Mouse (Mus musculus) embryonic fibroblast, embryonic 13.5 days (primary cell): ENCODE results near the gene Prodh2. TPM values are rescaled to one million over a fixed set of nuclear protein-coding genes. Genes with fewer than 3 reads are reported as not detected.

Experiments
- H3K27ac ChIP-seq: 2 replicates; pipeline ENCODE4 v1.5.1; 2012; ENCODE audit warnings: low read length, control low read depth, inconsistent platforms; ENCODE audit not compliant: insufficient read depth
- H3K4me1 ChIP-seq: 2 replicates; pipeline ENCODE4 v1.6.1; 2011; ENCODE audit warnings: low read length; ENCODE audit not compliant: control insufficient read depth, insufficient read depth
- H3K4me3 ChIP-seq: 2 replicates; pipeline ENCODE4 v1.5.1; 2011; ENCODE audit warnings: mild to moderate bottlenecking, control low read depth, low read length; ENCODE audit not compliant: insufficient read depth
- CTCF ChIP-seq: IDR thresholded peaks from 2 replicates; pipeline ENCODE4 v1.5.1; 2011; ENCODE audit warnings: mild to moderate bottlenecking, control low read depth, low read length, moderate library complexity, borderline replicate concordance; ENCODE audit not compliant: insufficient read depth
- POLR2A ChIP-seq: IDR thresholded peaks from 2 replicates; pipeline ENCODE4 v1.6.1; 2011; ENCODE audit warnings: low read depth, mild to moderate bottlenecking, control low read depth, low read length, moderate library complexity
- polyA plus RNA-seq: library from polyadenylated mRNA; stranded (reverse); fragments of >200 nt; gene quantifications from 2 replicates; pipeline ENCODE4 v1.2.4, GENCODE M21; 2011; ENCODE audit warnings: low read depth; ENCODE audit not compliant: missing spikeins, insufficient read length

Gene Prodh2
- polyA plus RNA-seq, 1 experiment = not detected

DNA sequence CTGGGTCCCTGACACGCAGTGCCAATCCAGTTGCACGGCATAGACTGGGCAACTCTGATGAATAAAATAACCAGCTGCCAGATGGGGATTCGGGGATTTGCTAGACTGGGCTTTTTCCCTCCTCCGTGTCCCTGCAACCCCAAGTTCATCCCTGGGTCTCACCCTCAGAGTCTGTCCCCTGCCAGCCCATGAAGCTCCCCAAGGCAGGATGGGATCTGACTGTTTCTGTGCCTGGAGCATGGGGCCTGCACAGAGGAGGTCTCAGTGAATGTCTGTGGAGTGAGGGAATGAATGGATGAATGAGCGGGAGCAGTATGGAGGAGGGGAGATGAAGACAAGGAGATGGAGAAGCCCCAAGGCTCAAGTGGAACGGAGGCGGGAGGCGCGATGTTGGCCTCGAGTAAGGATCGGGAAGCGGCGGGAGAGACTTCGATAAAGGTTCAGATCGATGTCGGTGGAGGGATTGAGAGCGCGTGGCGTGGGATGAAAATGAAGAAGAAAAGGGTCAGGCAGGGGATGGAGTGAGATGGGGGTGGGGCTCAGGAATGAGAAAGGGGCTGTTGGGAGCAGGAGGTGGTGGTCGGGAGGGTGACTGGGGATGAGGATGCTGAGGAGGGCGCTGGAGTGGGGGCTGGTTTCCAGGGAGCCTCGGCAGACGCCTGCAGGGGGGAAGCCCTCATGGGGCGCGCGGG is 40.7 kb downstream of the Prodh2 start:
- no peak for TF ChIP-seq CTCF
- TF ChIP-seq POLR2A = no peak
- H3K4me3 ChIP-seq = peak overlapping the region; percentile 53

GRCm38 (mm10) chr7:30534633-30535577 is 41.5 kb downstream of the Prodh2 start, which contains the start of gene Arhgap33:
TSS of gene Arhgap33 (minus strand) at chr7:30535060.
- TF ChIP-seq CTCF = no peak
- TF ChIP-seq POLR2A = peak; percentile 39; the same call in 1 of the 2 replicates
- Histone ChIP-seq H3K4me3 (peak within 1 kb of the TSS; percentile 56), H3K27ac (no peak within 1 kb of the TSS), H3K4me1 (peaks cover 3% of the 10 kb centered on the region; the same call in 1 of the 2 replicates)

More for the DNA sequence above, 40.7 kb downstream of the Prodh2 start:
- no peak overlapping the region for H3K27ac ChIP-seq
- peaks cover 3% of the 10 kb centered on the region; the same call in 1 of the 2 replicates for H3K4me1 ChIP-seq

- no peak overlapping the region for H3K4me3 ChIP-seq
- TF ChIP-seq CTCF = no peak
- TF ChIP-seq POLR2A = no peak
- H3K27ac ChIP-seq = no peak overlapping the region
- H3K4me1 ChIP-seq = no peaks in the 10 kb centered on the region
These were observed 47.1 kb downstream of the Prodh2 start for GRCm38 (mm10) chr7:30540572-30540971.

- H3K27ac ChIP-seq = no peak overlapping the region
These were observed 50.9 kb downstream of the Prodh2 start for GRCm38 (mm10) chr7:30544327-30544726.

GRCm38 (mm10) chr7:30549880-30550279 is 56.5 kb downstream of the Prodh2 start:
- no peak overlapping the region for H3K27ac ChIP-seq
- H3K4me3 ChIP-seq = no peak overlapping the region
- no peak for TF ChIP-seq CTCF
- TF ChIP-seq POLR2A = no peak
- no peaks in the 10 kb centered on the region for H3K4me1 ChIP-seq

More at GRCm38 (mm10) chr7:30544327-30544726, 50.9 kb downstream of the Prodh2 start:
- no peaks in the 10 kb centered on the region for H3K4me1 ChIP-seq
- H3K4me3 ChIP-seq = no peak overlapping the region
- no peak for TF ChIP-seq POLR2A
- TF ChIP-seq CTCF = no peak

DNA sequence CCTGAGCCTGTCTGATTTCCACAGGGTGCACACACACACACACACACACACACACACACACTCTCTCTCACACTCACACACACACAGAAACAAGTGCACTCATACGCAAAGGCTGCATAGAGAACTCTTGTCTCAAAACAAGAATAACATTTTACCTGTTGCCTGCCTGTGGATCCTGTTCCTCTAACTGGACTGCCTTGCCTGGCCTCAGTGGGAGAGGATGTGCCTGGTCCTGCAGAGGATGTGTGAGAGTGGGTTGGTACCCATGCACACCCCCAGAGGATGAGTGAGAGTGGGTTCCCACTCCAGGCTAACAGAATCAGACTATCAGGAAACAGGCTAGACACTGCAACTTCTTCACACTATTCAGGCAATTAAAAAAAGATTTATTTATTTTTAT is 57.2 kb downstream of the Prodh2 start:
- no peak overlapping the region for H3K27ac ChIP-seq
- no peak for TF ChIP-seq CTCF
- TF ChIP-seq POLR2A = no peak
- H3K4me1 ChIP-seq = no peaks in the 10 kb centered on the region
- H3K4me3 ChIP-seq = no peak overlapping the region

DNA sequence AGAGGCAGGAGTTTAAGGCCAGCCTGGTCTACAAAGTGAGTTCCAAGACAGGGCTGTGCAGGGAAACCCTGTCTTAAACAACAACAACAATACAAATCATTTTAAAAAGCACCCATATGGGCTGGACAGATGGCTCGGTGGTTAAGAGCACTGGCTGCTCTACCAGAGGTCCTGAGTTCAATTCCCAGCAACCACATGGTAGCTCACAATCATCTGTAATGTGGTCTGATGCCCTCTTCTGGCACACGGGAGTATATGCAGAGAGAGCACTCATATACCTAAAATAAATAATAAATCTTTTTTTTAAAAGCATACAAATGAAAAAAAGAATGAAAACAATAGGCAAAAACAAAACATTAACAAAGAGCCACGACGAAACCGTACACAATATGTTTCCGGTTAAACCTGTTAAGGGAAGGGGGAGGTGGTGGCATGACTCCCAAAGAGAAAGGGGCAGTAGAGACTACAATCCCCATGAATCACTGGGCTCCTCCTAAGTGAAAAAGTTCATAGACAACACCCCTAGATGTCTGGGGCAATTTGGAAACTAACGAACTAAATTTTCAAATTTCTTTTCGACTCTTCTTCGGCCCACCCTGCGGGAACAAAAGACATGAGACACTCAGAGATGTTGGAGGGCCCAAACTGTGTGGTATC is 58.2 kb downstream of the Prodh2 start:
- H3K4me3 ChIP-seq = peak overlapping the region; percentile 88
- TF ChIP-seq CTCF = no peak
- no peak for TF ChIP-seq POLR2A
- peak overlapping the region; percentile 91 for H3K27ac ChIP-seq

GRCm38 (mm10) chr7:30552102-30553020 is 58.9 kb downstream of the Prodh2 start, which contains the start of the genes Hspb6 and Proser3:
TSS of gene Hspb6 (plus strand) at chr7:30552178.
TSS of gene Proser3 (minus strand) at chr7:30552299.
- Histone ChIP-seq H3K4me3 (peak within 1 kb of the TSS; percentile 88), H3K4me1 (no peaks in the 10 kb centered on the region), H3K27ac (peak within 1 kb of the TSS; percentile 96)
- no peak for TF ChIP-seq CTCF
- TF ChIP-seq POLR2A = peak; percentile 96

More for the DNA sequence above, 58.2 kb downstream of the Prodh2 start:
- H3K4me1 ChIP-seq = no peaks in the 10 kb centered on the region
